9 mouse cellular contexts compared by ENCODE assay signal in the genomic region with DNA sequence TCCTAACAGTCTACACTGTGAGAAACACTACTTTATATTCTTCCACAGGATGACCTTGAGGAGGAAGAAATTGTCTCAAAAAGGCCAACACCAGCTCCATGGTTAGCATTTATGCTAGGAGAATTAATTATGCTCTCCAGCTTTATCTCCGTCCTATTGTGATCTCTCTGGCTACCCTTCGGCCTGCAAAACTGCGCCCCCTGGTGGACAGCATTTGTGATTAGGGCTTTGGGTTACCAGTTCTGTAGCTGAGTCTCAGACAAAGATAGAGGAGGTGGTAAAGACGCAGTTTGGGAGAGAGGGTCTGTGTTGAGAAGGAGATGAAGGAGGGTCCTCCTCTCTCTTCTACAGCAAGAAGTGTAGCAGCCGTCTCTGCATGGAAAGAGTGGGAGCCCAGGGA. TPM values are rescaled to one million over a fixed set of nuclear protein-coding genes. Genes with fewer than 3 reads are reported as not detected.
A peak's percentile ranks its signal among the peaks of the same experiment; 100 is the strongest.
DNase-seq lines count a peak whose midpoint lies in the region; ATAC-seq and TF ChIP-seq lines count a peak whose summit lies in the region.
"Had no signal": no experiment of that assay in that cellular context is flagged by ENCODE, and none has a peak within 500 bp of the region (broad histone marks: within the 10 kb centered on the region; RNA-seq: fewer than 3 reads in every experiment).

No protein-coding gene starts in this region.

- no peak for TF ChIP-seq POLR2A in bone marrow macrophage, adult 2 months (IDR thresholded peaks at IDR 0.05; ENCODE audit: borderline replicate concordance, low read depth, low read length)

- H3K36me3 ChIP-seq in heart, embryonic 10.5 days, result no peaks in the 10 kb centered on the region
- H3K36me3 ChIP-seq in heart, embryonic 11.5 days (ENCODE audit: control insufficient read depth, insufficient read depth, low read length), result no peaks in the 10 kb centered on the region
- no peaks in the 10 kb centered on the region for H3K36me3 ChIP-seq in forebrain, embryonic 16.5 days (ENCODE audit: control insufficient read depth, insufficient read depth)
- H3K36me3 ChIP-seq in midbrain, postnatal 0 days (ENCODE audit: insufficient read depth, low read length), result no peaks in the 10 kb centered on the region
- H3K36me3 ChIP-seq: limb, embryonic 15.5 days had no signal

- peak; percentile 81 for TF ChIP-seq CTCF in bone marrow macrophage, adult 2 months (IDR thresholded peaks at IDR 0.05; ENCODE audit: low read depth, low read length)
- peak; percentile 91 for TF ChIP-seq CTCF in midbrain, postnatal 0 days (IDR thresholded peaks at IDR 0.05)

- no peak overlapping the region for H3K4me3 ChIP-seq in heart, embryonic 10.5 days
- H3K4me3 ChIP-seq in heart, embryonic 11.5 days (ENCODE audit: low read depth, low read length), result no peak overlapping the region
- H3K4me3 ChIP-seq in bone marrow macrophage, adult 2 months (ENCODE audit: insufficient read depth, low read length), result no peak overlapping the region
- no peak overlapping the region for H3K4me3 ChIP-seq in forebrain, embryonic 16.5 days (replicated peaks; ENCODE audit: low read length)
- H3K4me3 ChIP-seq in midbrain, postnatal 0 days (ENCODE audit: low read depth, low read length), result no peak overlapping the region
- H3K4me3 ChIP-seq: limb, embryonic 15.5 days had no signal

- no peak overlapping the region for H3K9ac ChIP-seq in heart, embryonic 11.5 days (ENCODE audit: low read depth, low read length)
- no peak overlapping the region for H3K9ac ChIP-seq in forebrain, embryonic 16.5 days (replicated peaks; ENCODE audit: low read depth, low read length)
- no peak overlapping the region; the same call in 1 of the 2 replicates for H3K9ac ChIP-seq in midbrain, postnatal 0 days (replicated peaks; ENCODE audit: low read length, poor library complexity, severe bottlenecking)
- H3K9ac ChIP-seq: limb, embryonic 15.5 days had no signal

- 13% methylated on average over 5 of the region's 5 CpGs for WGBS in heart, embryonic 10.5 days
- 10% methylated on average over 5 of the region's 5 CpGs for WGBS in heart, embryonic 11.5 days (ENCODE audit: insufficient replicate concordance)
- 4% methylated on average over 5 of the region's 5 CpGs for WGBS in forebrain, embryonic 16.5 days
- WGBS in midbrain, postnatal 0 days, result 12% methylated on average over 5 of the region's 5 CpGs

- no peaks in the 10 kb centered on the region for H3K27me3 ChIP-seq in heart, embryonic 10.5 days (ENCODE audit: insufficient read depth, poor library complexity, severe bottlenecking)
- H3K27me3 ChIP-seq in heart, embryonic 11.5 days (ENCODE audit: control insufficient read depth, insufficient read depth, low read length), result no peaks in the 10 kb centered on the region; the same call in 1 of the 2 replicates
- no peaks in the 10 kb centered on the region; the same call in 1 of the 2 replicates for H3K27me3 ChIP-seq in forebrain, embryonic 16.5 days (replicated peaks; ENCODE audit: control insufficient read depth, insufficient read depth, low read length)
- H3K27me3 ChIP-seq in midbrain, postnatal 0 days (ENCODE audit: insufficient read depth, low read length), result no peaks in the 10 kb centered on the region
- H3K27me3 ChIP-seq: limb, embryonic 15.5 days had no signal

- ATAC-seq in heart, embryonic 11.5 days (replicated peaks; ENCODE audit: insufficient number of reproducible peaks, low FRiP score, low TSS enrichment), result no peak
- peak; percentile 52 for ATAC-seq in CD4-positive, CD25-positive, alpha-beta regulatory T cell, adult 4 months
- ATAC-seq in forebrain, embryonic 16.5 days, result 0 out of 2 replicates have a peak, but pooled peaks have one; percentile 21
- ATAC-seq in midbrain, postnatal 0 days (ENCODE audit: low FRiP score), result no peak

- H3K9me3 ChIP-seq in heart, embryonic 10.5 days, result no peaks in the 10 kb centered on the region
- H3K9me3 ChIP-seq in heart, embryonic 11.5 days (replicated peaks; ENCODE audit: control insufficient read depth, low read length), result no peaks in the 10 kb centered on the region
- H3K9me3 ChIP-seq in forebrain, embryonic 16.5 days (ENCODE audit: control insufficient read depth, low read length), result no peaks in the 10 kb centered on the region
- H3K9me3 ChIP-seq in midbrain, postnatal 0 days (ENCODE audit: low read length), result no peaks in the 10 kb centered on the region
- H3K9me3 ChIP-seq: limb, embryonic 15.5 days had no signal

- DNase-seq in heart, embryonic 10.5 days (ENCODE audit: low spot score), result no peak
- DNase-seq in layer of hippocampus, postnatal 14 days (ENCODE audit: low spot score in 2 of 2), result peak; percentile 62 to 64
- DNase-seq in midbrain, postnatal 0 days (ENCODE audit: low spot score), result peak; percentile 71
- peak; percentile 58 for DNase-seq in testis, postnatal 14 days (ENCODE audit: low spot score)

- H3K4me1 ChIP-seq in heart, embryonic 10.5 days, result peaks cover 56% of the 10 kb centered on the region
- peaks cover 32% of the 10 kb centered on the region for H3K4me1 ChIP-seq in heart, embryonic 11.5 days (ENCODE audit: control insufficient read depth, insufficient read depth, low read length)
- no peaks in the 10 kb centered on the region; the same call in 1 of the 2 replicates for H3K4me1 ChIP-seq in bone marrow macrophage, adult 2 months (ENCODE audit: control insufficient read depth, insufficient read depth, low read length)
- peaks cover 9% of the 10 kb centered on the region for H3K4me1 ChIP-seq in forebrain, embryonic 16.5 days (replicated peaks; ENCODE audit: control insufficient read depth, insufficient read depth, low read length)
- H3K4me1 ChIP-seq in midbrain, postnatal 0 days (ENCODE audit: insufficient read depth, low read length), result no peaks in the 10 kb centered on the region; the same call in 1 of the 2 replicates

- H3K27ac ChIP-seq in heart, embryonic 10.5 days, result peak overlapping the region; percentile 73; the same call in 1 of the 2 replicates
- H3K27ac ChIP-seq in heart, embryonic 11.5 days (ENCODE audit: low read depth, low read length), result no peak overlapping the region
- no peak overlapping the region for H3K27ac ChIP-seq in bone marrow macrophage, adult 2 months (ENCODE audit: insufficient read depth, low read depth, low read length)
- no peak overlapping the region for H3K27ac ChIP-seq in forebrain, embryonic 16.5 days (ENCODE audit: low read length)
- H3K27ac ChIP-seq in midbrain, postnatal 0 days (ENCODE audit: low read depth, low read length), result no peak overlapping the region
- H3K27ac ChIP-seq: limb, embryonic 15.5 days had no signal

- H3K4me2 ChIP-seq in heart, embryonic 11.5 days, result no peak overlapping the region
- no peak overlapping the region for H3K4me2 ChIP-seq in forebrain, embryonic 16.5 days (ENCODE audit: low read length)
- no peak overlapping the region for H3K4me2 ChIP-seq in midbrain, postnatal 0 days (ENCODE audit: low read depth, low read length, poor library complexity, severe bottlenecking)
- H3K4me2 ChIP-seq: limb, embryonic 15.5 days had no signal

RNA-seq across cellular contexts. Expression of gene Tnni1, which starts 10.6 kb away (rescaled TPM):
- polyA plus RNA-seq in heart, embryonic 10.5 days (2016; fragmentation: Nextera tagmentation; extraction: Ambion mirVana), result 2,290 and 3,821 TPM in 2 replicates
- 3,442 and 3,640 TPM in 2 replicates for polyA plus RNA-seq in heart, embryonic 11.5 days (2014; fragmentation: Nextera tagmentation; extraction: Ambion mirVana)
- polyA plus RNA-seq in CD4-positive, CD25-positive, alpha-beta regulatory T cell, adult 4 months (2017; shearing (Covaris generic)), result not detected
- polyA plus RNA-seq in bone marrow macrophage, adult 2 months (2012; ENCODE audit: insufficient read depth, insufficient read length, missing spikeins), result not detected in 2 replicates
- 0.88 TPM in 1 of 2 replicates, not detected in the other for polyA plus RNA-seq in forebrain, embryonic 16.5 days (2015; fragmentation: Nextera tagmentation; extraction: Ambion mirVana)
- 1 to 10 TPM; 3.6 to 4.9 TPM for total RNA-seq in layer of hippocampus, postnatal 14 days (2021)
- 2.2 TPM in 1 of 2 replicates, not detected in the other for total RNA-seq in midbrain, postnatal 0 days (2014; rRNA removed)
- polyA plus RNA-seq in midbrain, postnatal 0 days (2015; fragmentation: Nextera tagmentation; extraction: Ambion mirVana), result 0.57 and 0.70 TPM in 2 replicates

RNA-seq across cellular contexts. Expression of gene Phlda3, which starts 23.9 kb away (rescaled TPM):
- polyA plus RNA-seq in heart, embryonic 10.5 days (2016; fragmentation: Nextera tagmentation; extraction: Ambion mirVana), result 63.2 and 65.3 TPM in 2 replicates
- 61.5 and 68.1 TPM in 2 replicates for polyA plus RNA-seq in heart, embryonic 11.5 days (2014; fragmentation: Nextera tagmentation; extraction: Ambion mirVana)
- under 1 TPM; 0.58 to 0.98 TPM for polyA plus RNA-seq in CD4-positive, CD25-positive, alpha-beta regulatory T cell, adult 4 months (2017; shearing (Covaris generic))
- polyA plus RNA-seq in bone marrow macrophage, adult 2 months (2012; ENCODE audit: insufficient read depth, insufficient read length, missing spikeins), result 8.0 and 8.5 TPM in 2 replicates
- polyA plus RNA-seq in forebrain, embryonic 16.5 days (2015; fragmentation: Nextera tagmentation; extraction: Ambion mirVana), result 17.3 and 19.9 TPM in 2 replicates
- 10 to 100 TPM; 16.6 to 18.2 TPM for total RNA-seq in layer of hippocampus, postnatal 14 days (2021)
- total RNA-seq in midbrain, postnatal 0 days (2014; rRNA removed), result 45.1 and 54.4 TPM in 2 replicates
- polyA plus RNA-seq in midbrain, postnatal 0 days (2015; fragmentation: Nextera tagmentation; extraction: Ambion mirVana), result 48.5 and 48.9 TPM in 2 replicates

RNA-seq across cellular contexts. Expression of gene Lad1, which starts 28.6 kb away (rescaled TPM):
- 3.3 and 6.8 TPM in 2 replicates for polyA plus RNA-seq in heart, embryonic 10.5 days (2016; fragmentation: Nextera tagmentation; extraction: Ambion mirVana)
- polyA plus RNA-seq in heart, embryonic 11.5 days (2014; fragmentation: Nextera tagmentation; extraction: Ambion mirVana), result 2.3 and 3.1 TPM in 2 replicates
- 10 to 100 TPM in 1 of 2 experiments, 1 to 10 TPM in 1; 9.2 to 13.6 TPM for polyA plus RNA-seq in CD4-positive, CD25-positive, alpha-beta regulatory T cell, adult 4 months (2017; shearing (Covaris generic))
- polyA plus RNA-seq in bone marrow macrophage, adult 2 months (2012; ENCODE audit: insufficient read depth, insufficient read length, missing spikeins), result 0.53 TPM in 1 of 2 replicates, not detected in the other
- polyA plus RNA-seq in forebrain, embryonic 16.5 days (2015; fragmentation: Nextera tagmentation; extraction: Ambion mirVana), result 0.31 and 0.44 TPM in 2 replicates
- 1 to 10 TPM in 1 of 2 experiments, under 1 TPM in 1; 0.53 to 1.3 TPM for total RNA-seq in layer of hippocampus, postnatal 14 days (2021)
- 0.90 and 1.9 TPM in 2 replicates for total RNA-seq in midbrain, postnatal 0 days (2014; rRNA removed)
- polyA plus RNA-seq in midbrain, postnatal 0 days (2015; fragmentation: Nextera tagmentation; extraction: Ambion mirVana), result 0.56 and 0.64 TPM in 2 replicates

RNA-seq across cellular contexts. Expression of gene Tnnt2, which starts 46.3 kb away (rescaled TPM):
- 2,168 and 3,634 TPM in 2 replicates for polyA plus RNA-seq in heart, embryonic 10.5 days (2016; fragmentation: Nextera tagmentation; extraction: Ambion mirVana)
- polyA plus RNA-seq in heart, embryonic 11.5 days (2014; fragmentation: Nextera tagmentation; extraction: Ambion mirVana), result 3,916 and 3,947 TPM in 2 replicates
- 1 to 10 TPM in 1 of 2 experiments, under 1 TPM in 1; 0.83 to 1.4 TPM for polyA plus RNA-seq in CD4-positive, CD25-positive, alpha-beta regulatory T cell, adult 4 months (2017; shearing (Covaris generic))
- not detected in 2 replicates for polyA plus RNA-seq in bone marrow macrophage, adult 2 months (2012; ENCODE audit: insufficient read depth, insufficient read length, missing spikeins)
- polyA plus RNA-seq in forebrain, embryonic 16.5 days (2015; fragmentation: Nextera tagmentation; extraction: Ambion mirVana), result 0.60 and 0.63 TPM in 2 replicates
- total RNA-seq in layer of hippocampus, postnatal 14 days (2021), result 1 to 10 TPM; 1.3 to 1.6 TPM
- total RNA-seq in midbrain, postnatal 0 days (2014; rRNA removed), result 0.52 and 1.0 TPM in 2 replicates
- 0.51 and 1.3 TPM in 2 replicates for polyA plus RNA-seq in midbrain, postnatal 0 days (2015; fragmentation: Nextera tagmentation; extraction: Ambion mirVana)

Comparison
In these comparisons a context has a peak if more than half of its experiments do, and no peak if none do; other contexts are left out.
1. ATAC-seq: peak in CD4-positive, CD25-positive, alpha-beta regulatory T cell, adult 4 months (single experiment) and forebrain, embryonic 16.5 days (single experiment); none in heart, embryonic 11.5 days (single experiment) and midbrain, postnatal 0 days (single experiment).
2. RNA of gene Tnni1, which starts 10.6 kb away (polyA plus RNA-seq): 3,442 to 3,640 TPM in heart, embryonic 11.5 days and 2,290 to 3,821 TPM in heart, embryonic 10.5 days; 0.57 to 0.70 TPM in midbrain, postnatal 0 days, not detected in CD4-positive, CD25-positive, alpha-beta regulatory T cell, adult 4 months, 0.88 TPM in forebrain, embryonic 16.5 days and not detected in bone marrow macrophage, adult 2 months; every median in the first group is over 1,000 times any median in the second.